Mouse (Mus musculus): ENCODE results near the gene Xpo6.

GRCm38 (mm10) chr7:126062228-126062627 lies 138.1 kb downstream of the Xpo6 start:
- TF ChIP-seq CTCF (IDR thresholded peaks at IDR 0.05; ENCODE audit: borderline replicate concordance, extremely low read depth, insufficient read depth, insufficient read length) (no peak), POLR2A (IDR thresholded peaks at IDR 0.05; ENCODE audit: borderline replicate concordance, extremely low read depth, insufficient read depth, insufficient read length, poor library complexity, severe bottlenecking) (no peak)
